Mouse (Mus musculus) ES-Bruce4 (cell line): ENCODE measurements around the gene Mrgprd. TPM values are rescaled to one million over a fixed set of nuclear protein-coding genes. Genes with fewer than 3 reads are reported as not detected.

ENCODE experiments used
- H3K27ac ChIP-seq: 2 replicates; pipeline ENCODE4 v1.5.1; 2012; ENCODE audit warnings: low read length, inconsistent platforms; ENCODE audit not compliant: insufficient read depth
- H3K27me3 ChIP-seq: 2 replicates; pipeline ENCODE4 v1.6.1; 2012; ENCODE audit warnings: mild to moderate bottlenecking, low read length, inconsistent platforms; ENCODE audit not compliant: control insufficient read depth, poor library complexity, insufficient read depth, severe bottlenecking
- H3K36me3 ChIP-seq: 2 replicates; pipeline ENCODE4 v1.6.1; 2012; ENCODE audit warnings: inconsistent platforms, mild to moderate bottlenecking, low read length, moderate library complexity; ENCODE audit not compliant: control insufficient read depth, poor library complexity, insufficient read depth, severe bottlenecking
- H3K4me1 ChIP-seq: one replicate; pipeline ENCODE4 v1.8.1; 2011; ENCODE audit warnings: low read length; ENCODE audit not compliant: control insufficient read depth, insufficient read depth
- H3K4me3 ChIP-seq: 2 replicates; pipeline ENCODE4 v1.5.1; 2011; ENCODE audit warnings: low read depth, mild to moderate bottlenecking, low read length
- H3K9ac ChIP-seq: 2 replicates; pipeline ENCODE4 v1.6.1; 2012; ENCODE audit warnings: low read depth, mild to moderate bottlenecking, inconsistent platforms; ENCODE audit not compliant: poor library complexity, severe bottlenecking
- H3K9me3 ChIP-seq: replicated peaks from 2 replicates; pipeline ENCODE4 v1.6.1; 2012; ENCODE audit warnings: mild to moderate bottlenecking, low read length, inconsistent platforms; ENCODE audit not compliant: control insufficient read depth, poor library complexity, insufficient read depth, severe bottlenecking
- CTCF ChIP-seq: IDR thresholded peaks from one replicate; pipeline ENCODE4 v1.8.1; 2011; ENCODE audit warnings: low read depth, low read length
- EP300 ChIP-seq: IDR thresholded peaks from 2 replicates; pipeline ENCODE4 v1.6.1; 2011; ENCODE audit warnings: low read depth, low read length; ENCODE audit not compliant: insufficient read depth
- POLR2A ChIP-seq: IDR thresholded peaks from one replicate; pipeline ENCODE4 v1.8.1; 2011; ENCODE audit warnings: low read length; ENCODE audit not compliant: insufficient read depth
- polyA plus RNA-seq: library from polyadenylated mRNA; stranded (reverse); fragments of >200 nt; gene quantifications from 2 replicates; pipeline ENCODE4 v1.2.4, GENCODE M21; 2011; ENCODE audit warnings: low read depth; ENCODE audit not compliant: missing spikeins, insufficient read depth, insufficient read length

Mrgprd gene
- polyA plus RNA-seq, 1 experiment, result not detected

GRCm38 (mm10) chr7:145283041-145283440 lies 31.6 kb upstream of the Mrgprd start:
- Histone ChIP-seq H3K9me3 (no peaks in the 10 kb centered on the region), H3K27me3 (no peaks in the 10 kb centered on the region), H3K9ac (peak overlapping the region; percentile 58), H3K4me3 (peak overlapping the region; percentile 76), H3K27ac (no peak overlapping the region), H3K4me1 (peaks cover 3% of the 10 kb centered on the region), H3K36me3 (no peaks in the 10 kb centered on the region)
- no peak for TF ChIP-seq CTCF
- no peak for TF ChIP-seq POLR2A
- TF ChIP-seq EP300, result no peak

GRCm38 (mm10) chr7:145283487-145284187 lies 31.0 kb upstream of the Mrgprd start, which contains the start of gene Tpcn2:
Tpcn2 (minus strand) TSS chr7:145284011.
- Histone ChIP-seq H3K9me3 (no peaks in the 10 kb centered on the region), H3K27ac (peak within 1 kb of the TSS; percentile 61), H3K9ac (peak within 1 kb of the TSS; percentile 58), H3K4me3 (peak within 1 kb of the TSS; percentile 76), H3K36me3 (no peaks in the 10 kb centered on the region), H3K27me3 (no peaks in the 10 kb centered on the region), H3K4me1 (peaks cover 3% of the 10 kb centered on the region)
- TF ChIP-seq POLR2A (peak; percentile 21), EP300 (no peak), CTCF (no peak)

- Histone ChIP-seq H3K9ac (no peak overlapping the region), H3K27me3 (no peaks in the 10 kb centered on the region), H3K4me1 (peaks cover 3% of the 10 kb centered on the region), H3K9me3 (no peaks in the 10 kb centered on the region), H3K27ac (peak overlapping the region; percentile 61), H3K4me3 (no peak overlapping the region), H3K36me3 (no peaks in the 10 kb centered on the region)
- no peak for TF ChIP-seq POLR2A
- TF ChIP-seq CTCF, result no peak
- no peak for TF ChIP-seq EP300
These were observed 30.3 kb upstream of the Mrgprd start for GRCm38 (mm10) chr7:145284293-145284692.

GRCm38 (mm10) chr7:145285476-145285875 lies 29.2 kb upstream of the Mrgprd start:
- H3K27me3 ChIP-seq, result no peaks in the 10 kb centered on the region
- TF ChIP-seq CTCF, result no peak
- no peak for TF ChIP-seq POLR2A
- no peak for TF ChIP-seq EP300
- H3K9ac ChIP-seq, result no peak overlapping the region
- H3K27ac ChIP-seq, result peak overlapping the region; percentile 38; the same call in 1 of the 2 replicates
- H3K4me1 ChIP-seq, result peaks cover 3% of the 10 kb centered on the region
- H3K9me3 ChIP-seq, result no peaks in the 10 kb centered on the region
- H3K36me3 ChIP-seq, result no peaks in the 10 kb centered on the region
- H3K4me3 ChIP-seq, result no peak overlapping the region

- TF ChIP-seq EP300 (no peak), CTCF (no peak), POLR2A (no peak)
- Histone ChIP-seq H3K9me3 (no peaks in the 10 kb centered on the region), H3K27ac (no peak overlapping the region), H3K9ac (no peak overlapping the region), H3K4me3 (no peak overlapping the region), H3K4me1 (peaks cover 3% of the 10 kb centered on the region), H3K36me3 (no peaks in the 10 kb centered on the region), H3K27me3 (no peaks in the 10 kb centered on the region)
These were observed 27.2 kb upstream of the Mrgprd start for GRCm38 (mm10) chr7:145287410-145287809.

GRCm38 (mm10) chr7:145289302-145289701 lies 25.3 kb upstream of the Mrgprd start:
- Histone ChIP-seq H3K9me3 (no peaks in the 10 kb centered on the region), H3K27me3 (no peaks in the 10 kb centered on the region), H3K27ac (no peak overlapping the region), H3K4me3 (no peak overlapping the region), H3K36me3 (no peaks in the 10 kb centered on the region), H3K9ac (no peak overlapping the region), H3K4me1 (peaks cover 3% of the 10 kb centered on the region)
- peak; percentile 83 for TF ChIP-seq CTCF
- TF ChIP-seq POLR2A, result no peak
